Mouse (Mus musculus) urinary bladder, postnatal 25 days (tissue): ENCODE results near the gene Olfml1.

Experiments
- DNase-seq: peaks from one replicate; pipeline ENCODE4 v3.0.0; 2022; ENCODE audit warnings: low spot score

Olfml1 gene

DNA sequence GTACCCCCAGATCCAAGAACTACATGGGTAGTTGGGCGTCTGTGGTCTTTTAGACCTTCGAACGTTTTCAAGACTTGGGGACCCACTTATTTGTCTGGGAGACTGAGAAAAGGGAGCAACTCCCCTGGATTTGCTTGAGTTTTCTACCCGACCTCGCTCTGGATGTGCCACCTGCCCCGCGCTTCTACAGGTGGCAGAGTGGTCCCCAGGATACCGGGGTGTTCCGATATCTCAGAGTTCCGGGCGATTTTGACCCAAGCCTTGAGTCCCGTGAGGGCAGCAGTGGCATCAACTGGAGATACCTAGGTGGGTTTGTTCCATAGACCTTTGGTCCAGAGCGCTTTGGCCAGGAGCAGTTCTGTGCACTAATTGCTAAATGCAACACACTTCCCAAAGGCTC lies 28.2 kb downstream of the Olfml1 start:
- no peak for DNase-seq

DNA sequence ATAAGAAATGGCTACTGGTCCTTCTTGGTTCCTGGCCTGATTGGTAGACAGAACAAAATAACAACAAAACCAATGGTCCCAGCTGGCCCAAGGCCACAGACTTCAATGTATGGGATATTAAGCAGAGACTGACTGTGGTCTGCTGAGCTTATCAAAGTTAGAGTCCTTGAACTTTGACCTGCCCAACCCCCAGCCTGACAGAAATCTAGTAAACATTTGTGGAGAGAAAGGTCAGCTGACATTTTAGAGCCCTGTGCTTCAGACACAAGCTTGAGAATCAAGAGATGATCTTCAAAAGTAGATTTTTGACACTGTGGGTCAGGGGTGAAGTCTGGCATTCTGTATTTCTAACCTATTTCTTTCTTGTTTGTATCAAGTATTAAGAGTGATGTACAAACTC lies 29.5 kb downstream of the Olfml1 start:
- no peak for DNase-seq

DNA sequence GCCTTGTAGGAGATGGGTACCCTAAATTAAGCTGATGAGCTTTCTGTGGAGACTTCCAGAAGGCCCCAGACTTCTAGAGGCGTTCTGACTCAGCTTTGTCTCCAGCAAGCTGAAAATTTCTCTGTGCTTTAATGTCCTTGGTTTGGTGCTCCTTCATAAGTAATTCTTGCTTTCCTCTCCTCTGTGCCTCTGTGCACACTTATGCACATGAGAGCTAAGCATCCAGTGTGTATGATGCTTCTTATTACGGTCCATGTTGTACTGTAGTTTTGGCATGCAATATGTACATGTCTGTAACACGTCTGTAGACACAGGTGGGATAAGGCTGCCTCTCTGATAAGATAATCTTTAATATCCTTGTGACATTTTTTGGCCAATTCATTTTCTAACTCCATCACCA lies 30.7 kb downstream of the Olfml1 start:
- no peak for DNase-seq

DNA sequence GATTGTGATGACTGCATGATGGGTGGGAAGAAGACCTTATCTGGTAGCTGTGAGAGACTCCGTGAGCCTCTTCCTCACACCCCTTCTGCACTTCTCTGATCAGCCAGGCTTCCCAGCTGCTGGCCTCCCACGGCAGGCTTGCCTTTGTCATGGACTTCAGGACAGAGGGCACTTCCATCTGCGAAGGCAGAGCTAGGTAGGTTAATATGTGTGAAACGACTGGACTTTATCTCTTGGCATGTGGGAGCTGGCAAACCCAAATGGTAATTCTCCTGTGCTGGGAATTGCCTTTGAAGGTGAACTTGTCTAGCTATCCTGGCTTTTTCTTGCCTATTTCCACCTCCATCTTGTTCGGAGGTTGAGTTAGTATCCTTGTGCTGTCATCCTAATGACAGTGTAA lies 33.4 kb downstream of the Olfml1 start:
- DNase-seq: no peak

DNA sequence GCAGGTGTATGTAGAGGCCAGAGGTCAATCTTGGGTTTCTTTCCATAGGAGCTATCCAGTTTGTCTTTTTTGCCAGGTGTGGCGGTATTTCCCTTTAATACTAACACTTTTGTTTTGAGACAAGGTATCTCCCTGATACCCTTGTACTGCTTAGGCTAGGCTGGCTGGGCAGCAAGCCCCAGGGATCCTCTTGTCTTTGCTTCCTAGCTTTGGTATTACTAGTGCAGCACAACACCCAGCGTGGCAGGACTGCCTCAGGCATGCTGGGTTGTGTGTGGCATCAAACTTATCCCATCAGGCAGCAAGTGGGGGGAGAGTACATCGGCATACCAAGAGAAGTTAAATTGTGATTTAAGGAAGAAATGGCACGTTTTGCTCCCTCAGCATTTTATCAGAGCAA lies 35.3 kb downstream of the Olfml1 start:
- DNase-seq: no peak

DNA sequence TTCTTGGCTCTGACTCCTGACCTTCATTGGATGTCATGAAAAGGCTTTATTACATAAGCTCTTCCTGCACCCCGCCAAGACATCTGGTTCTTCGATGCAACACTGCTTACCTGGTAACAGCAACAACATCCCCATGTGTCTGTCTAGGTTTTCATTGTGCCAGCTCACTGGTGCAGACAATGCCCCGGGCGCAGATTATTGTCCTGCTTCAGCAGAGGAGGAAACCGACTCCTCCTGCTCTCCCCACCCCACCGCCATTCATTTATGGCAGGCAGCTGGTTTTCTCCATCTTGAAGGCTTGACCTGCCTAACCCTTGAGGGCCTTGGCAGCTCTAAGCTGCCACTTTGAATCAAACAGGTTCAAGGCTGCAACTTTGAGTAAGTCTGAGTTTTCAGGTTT lies 35.7 kb downstream of the Olfml1 start:
- no peak for DNase-seq

DNA sequence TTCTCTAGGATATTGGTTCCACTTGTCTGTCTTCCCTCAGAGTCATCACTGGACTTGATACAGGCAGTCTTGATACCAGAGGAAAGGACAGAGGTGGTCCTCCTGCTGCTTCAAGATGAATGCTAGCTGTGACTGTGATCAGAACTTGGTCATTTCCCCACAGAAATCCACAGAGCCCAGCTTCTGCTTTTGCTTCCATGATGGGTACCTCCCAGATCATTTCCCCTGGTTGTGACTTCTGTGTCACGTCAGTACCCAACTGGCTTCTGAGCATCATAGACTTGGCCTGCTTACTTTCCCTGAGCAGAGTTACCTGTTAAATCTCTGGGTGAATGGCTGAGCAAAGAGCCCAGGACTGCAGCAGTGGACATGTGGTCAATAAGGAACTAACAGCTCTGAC lies 40.5 kb downstream of the Olfml1 start:
- no peak for DNase-seq

DNA sequence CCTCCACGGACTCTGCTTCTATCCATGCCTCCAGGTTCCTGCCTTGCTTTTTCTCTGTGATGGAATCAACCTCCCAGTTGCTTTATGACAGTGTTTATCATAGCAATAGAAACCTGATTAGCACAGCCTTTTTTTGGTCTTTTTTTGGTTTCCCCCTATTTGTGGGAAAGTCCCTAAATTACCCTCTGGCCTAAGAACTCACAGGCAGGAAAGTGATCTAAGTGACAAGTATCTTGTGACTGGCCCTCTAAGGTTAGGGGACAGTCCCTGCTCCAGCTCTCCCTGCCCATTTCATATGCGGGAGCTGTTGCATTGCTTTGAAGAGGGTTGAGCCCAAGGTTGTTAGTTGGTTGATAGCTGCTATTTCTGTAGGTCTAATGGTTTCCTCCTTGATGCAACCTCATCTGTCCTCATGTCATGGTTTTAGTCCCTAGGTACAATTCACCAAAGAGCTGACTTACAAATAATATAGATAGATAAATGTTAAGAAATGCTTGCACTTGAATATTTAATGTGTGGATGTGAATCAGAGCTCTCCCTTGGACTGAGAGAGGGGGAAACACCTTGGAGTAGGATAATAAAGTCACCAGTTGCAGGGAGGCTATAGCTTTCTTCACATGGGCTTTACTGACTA lies 42.5 kb downstream of the Olfml1 start:
- no peak for DNase-seq

DNA sequence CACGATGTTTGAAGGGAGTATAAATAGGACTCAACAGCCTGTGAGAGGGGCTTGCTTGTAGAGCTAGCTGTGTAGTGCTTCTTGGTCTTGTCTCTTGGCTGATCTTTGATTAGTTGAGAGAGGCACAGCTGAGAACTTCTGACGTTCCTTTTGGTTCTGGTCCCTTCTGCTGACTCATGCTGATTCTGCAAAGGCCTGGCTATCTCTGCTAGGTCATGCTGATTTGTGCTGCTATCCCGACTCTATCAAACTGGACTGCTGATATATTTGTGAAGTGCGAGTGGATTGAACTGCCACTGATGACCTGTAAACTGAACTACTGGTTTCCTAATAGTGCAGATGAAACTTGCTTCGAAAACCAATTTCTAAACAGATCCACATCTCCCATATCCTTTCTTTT lies 43.6 kb downstream of the Olfml1 start:
- DNase-seq: no peak

DNA sequence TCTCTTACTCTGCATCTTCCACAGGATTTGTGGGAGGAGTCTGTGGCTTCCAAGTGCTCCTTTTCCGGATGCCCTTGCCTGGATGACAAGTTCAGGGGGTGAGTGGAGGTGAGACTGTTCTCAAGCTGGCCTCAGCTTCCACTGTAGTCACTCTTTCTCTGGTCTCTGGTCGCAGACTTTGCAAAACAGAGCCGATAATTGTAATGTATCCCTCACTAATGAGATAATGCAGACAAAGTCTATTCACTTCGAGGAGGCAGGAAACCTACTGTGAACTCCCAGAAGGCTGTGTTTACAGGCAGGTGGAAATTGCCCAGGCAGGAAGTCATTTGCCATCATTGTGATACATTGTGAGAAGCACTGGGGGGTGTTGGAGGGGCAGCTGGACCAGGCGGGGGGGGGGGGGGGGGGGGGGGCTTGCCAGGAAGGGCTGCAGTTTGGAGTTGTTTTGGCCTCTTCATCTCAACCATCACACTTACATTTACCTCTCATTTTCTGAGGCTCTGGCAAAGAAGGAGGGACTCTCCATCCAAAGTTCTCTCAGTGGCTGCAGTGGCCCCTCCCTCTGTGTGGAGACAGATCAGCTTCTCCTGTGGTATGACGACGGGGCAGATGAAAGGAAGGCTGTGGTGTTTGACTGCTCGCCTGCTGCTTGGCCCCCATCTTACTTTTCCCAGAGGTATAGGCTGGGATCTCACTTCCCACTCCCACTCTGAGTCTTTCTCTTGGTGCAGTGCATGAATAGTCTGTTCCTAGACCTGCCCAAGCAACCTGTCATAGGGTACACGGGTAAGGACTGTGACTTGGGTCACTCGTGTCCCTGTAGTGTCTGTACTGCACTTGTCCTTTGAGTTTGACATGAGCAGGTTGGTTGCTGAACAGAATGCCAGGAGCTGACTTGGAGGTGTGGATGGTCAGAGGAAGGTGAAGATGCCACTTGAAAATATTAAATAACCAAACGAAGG lies 51.1 kb downstream of the Olfml1 start:
- DNase-seq: no peak

DNA sequence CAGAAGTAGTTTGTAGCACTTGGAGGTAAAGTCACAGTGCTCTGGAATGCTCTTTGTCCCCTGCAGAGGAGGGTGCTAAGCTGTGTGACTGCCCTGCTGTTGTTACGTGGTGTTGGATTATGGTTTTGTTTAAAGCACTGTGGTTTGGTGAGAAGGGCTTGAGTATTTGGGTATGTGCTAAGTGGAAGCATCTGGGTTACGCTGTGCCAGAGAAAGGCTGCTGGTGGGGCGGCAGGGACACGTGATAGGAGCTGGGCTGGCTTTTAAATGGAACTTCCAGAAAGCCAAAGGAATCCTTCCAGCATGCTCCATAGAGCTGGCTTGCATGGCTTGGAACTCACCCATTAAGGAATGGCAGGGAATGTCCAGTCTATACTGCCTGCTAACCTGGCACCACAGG lies 52.0 kb downstream of the Olfml1 start:
- no peak for DNase-seq

DNA sequence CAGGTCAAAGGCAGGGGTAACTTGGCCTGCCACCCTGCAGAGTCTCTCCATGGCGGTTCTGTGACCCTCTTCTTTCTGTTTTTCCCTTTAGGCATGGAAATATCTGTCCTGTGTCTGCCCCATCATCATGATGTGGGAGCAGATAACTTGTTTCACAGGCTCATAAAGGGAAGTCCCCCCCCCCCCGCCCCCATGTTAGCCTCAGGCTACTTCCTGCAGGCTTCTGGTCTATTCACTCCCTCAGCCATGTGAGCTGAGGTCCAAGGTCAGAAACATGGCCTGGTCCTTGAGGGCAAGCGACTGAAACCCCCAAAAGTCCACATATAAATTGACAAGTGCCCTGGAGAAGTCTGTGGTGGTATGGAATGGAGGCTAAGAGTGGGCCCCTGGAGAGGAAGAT lies 52.9 kb downstream of the Olfml1 start:
- DNase-seq: no peak

DNA sequence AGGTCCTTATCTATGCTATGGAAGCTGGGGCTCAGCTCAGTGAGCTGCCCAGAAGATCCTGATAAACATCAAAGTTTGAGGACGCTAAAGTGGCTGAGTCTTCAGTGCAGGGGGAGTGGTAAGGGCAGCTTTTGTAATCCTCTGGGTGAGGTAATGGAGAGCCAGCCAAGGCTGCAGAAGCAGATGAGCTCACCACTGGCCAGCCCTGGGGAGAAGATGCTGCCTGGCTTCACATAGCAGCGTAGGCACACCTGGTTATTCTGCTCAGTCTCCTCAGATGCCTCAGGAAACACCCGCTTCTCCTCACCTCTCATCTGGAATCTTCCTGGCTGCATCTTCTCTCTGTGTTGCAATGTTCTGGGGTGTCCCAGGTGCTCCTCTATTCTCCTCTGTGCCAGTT lies 57.2 kb downstream of the Olfml1 start:
- no peak for DNase-seq

DNA sequence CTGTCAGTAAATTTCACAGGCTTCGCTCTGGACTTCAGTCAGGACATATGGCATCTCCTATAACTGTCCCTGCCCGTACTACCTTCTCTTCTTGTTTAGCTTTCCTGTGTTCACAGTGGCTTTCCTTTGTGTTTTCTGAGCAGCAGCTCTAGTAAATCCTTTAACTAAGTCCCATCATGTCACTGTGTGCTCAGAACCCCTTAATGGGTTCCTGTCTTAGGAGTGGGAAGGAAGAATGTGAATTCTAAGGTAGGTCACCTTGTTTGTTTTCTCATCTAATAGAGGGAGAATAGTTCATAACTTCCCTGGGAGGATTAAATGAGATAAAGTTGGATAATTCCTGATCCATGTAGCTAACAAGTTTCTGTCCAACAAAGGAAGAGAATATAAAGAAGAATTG lies 57.8 kb downstream of the Olfml1 start, which contains the start of gene 5330417H12Rik:
5330417H12Rik (minus strand) TSS at position 101 of the 400 bp plus-strand sequence.
- no peak for DNase-seq

DNA sequence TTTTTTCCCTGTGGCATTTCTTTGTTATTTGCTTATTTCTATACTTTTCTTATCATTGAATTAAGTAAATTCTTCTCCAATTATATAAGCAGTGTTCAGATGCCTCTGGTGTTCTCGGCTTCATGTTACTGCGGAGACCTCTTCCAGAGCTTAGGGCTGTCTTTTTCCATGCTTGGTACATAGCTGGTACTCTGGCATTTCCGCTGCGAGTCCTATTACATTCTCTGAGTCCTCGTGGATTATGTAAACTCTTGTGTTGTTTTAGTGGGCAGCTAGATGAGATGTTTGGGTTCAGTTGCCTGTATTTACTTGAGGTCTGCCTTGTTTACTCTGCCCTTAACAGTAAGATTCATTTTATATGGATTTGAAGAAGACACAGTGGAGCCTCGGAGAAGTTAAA lies 58.5 kb downstream of the Olfml1 start:
- DNase-seq: no peak

DNA sequence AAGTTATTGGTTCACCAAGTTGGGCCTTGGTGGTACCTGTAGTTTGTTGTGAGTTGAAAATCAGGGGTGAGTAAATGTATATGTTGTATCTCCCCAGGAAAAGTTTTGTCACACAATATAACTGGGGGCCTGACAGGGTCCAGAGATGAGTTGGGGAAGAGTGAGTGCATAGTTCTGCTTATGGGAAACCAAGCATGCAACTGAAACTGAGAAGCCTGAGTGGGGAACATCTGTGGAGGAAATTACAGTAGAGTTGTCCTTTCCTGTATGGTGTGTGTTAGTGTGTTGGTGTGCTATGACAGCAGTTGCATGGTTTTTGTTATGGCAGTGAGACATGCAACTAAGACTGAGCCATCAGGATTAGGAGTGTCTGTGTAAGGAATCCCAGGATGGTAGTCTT lies 61.1 kb downstream of the Olfml1 start:
- DNase-seq: no peak

DNA sequence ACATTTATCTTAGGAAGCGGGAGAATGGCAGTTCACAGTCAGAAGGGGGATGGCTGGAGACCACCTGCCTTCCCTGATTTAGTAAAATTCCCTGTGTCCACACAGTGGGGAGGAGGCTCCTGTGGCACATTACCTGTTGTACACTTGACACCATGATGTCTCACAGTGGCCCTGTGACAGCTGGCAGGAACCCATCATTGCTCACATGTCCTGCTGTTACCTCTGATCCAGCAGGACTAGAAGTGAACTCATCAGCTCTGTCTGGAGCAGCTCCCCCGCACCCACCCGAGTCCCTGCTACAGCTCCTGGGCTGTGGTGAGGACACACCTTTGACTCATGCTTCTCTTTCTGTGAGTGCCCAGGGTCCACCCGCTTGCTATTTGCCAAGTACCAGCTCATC lies 66.0 kb downstream of the Olfml1 start:
- DNase-seq: no peak

DNA sequence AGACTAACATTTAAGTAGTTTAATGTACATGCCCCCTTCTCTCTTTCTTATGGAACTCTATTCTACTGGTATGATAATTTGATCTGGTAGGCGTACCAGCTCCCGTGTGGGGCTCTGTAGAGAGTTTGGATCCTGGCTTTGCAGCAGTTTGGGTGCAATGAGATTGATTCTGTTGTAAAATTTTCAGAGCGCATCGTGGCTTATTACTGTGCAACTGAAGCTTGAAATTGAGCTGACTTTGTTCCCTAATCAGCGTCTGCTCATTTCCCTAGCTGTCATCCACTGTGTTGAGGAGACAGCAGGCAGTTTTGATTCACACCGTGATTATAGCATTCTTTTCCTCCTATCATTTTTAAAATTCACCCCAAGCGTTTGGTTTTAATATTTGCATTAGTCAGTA lies 70.2 kb downstream of the Olfml1 start:
- DNase-seq: no peak

DNA sequence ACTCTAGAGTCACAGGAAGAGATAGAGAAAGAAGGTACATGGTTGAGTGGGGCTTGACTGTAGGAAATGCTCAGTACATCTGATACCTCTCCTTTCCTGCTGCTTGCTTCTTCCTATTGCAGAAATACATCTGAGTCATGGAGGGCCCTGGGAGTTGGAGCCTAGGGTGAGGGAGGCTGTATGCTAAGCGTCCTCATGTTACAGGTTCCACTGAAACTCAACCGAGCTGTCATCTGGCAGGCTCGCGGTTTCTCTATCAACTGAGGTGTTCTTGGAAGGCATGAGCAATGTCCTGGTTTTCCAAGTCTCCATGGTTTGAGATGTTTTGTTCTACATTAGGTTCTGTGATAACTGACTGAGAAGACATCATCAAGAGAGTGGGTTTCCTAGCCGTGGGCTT lies 70.8 kb downstream of the Olfml1 start:
- DNase-seq: no peak
